Mouse (Mus musculus) spleen, adult 12 weeks (tissue): Measurements from ENCODE around the gene Atxn7l3.
"Not testable (repeated sequence)": the region's sequence is repeated elsewhere in the genome, so short reads cannot be mapped to it uniquely, and the experiment has no call there.

ENCODE experiments used
- DNase-seq: peaks from one replicate; pipeline ENCODE4 v3.0.0; 2022; ENCODE audit warnings: low spot score

Atxn7l3 gene

GRCm38 (mm10) chr11:102294887-102295597 lies 1.4 kb downstream of the Atxn7l3 start:
- DNase-seq, result no peak

GRCm38 (mm10) chr11:102294416-102294815 lies 2.0 kb downstream of the Atxn7l3 start:
- no peak for DNase-seq

GRCm38 (mm10) chr11:102293971-102294370 lies 2.5 kb downstream of the Atxn7l3 start:
- DNase-seq, result no peak

GRCm38 (mm10) chr11:102291051-102291535 lies 5.3 kb downstream of the Atxn7l3 start:
- DNase-seq, result no peak

GRCm38 (mm10) chr11:102290141-102290540 lies 6.3 kb downstream of the Atxn7l3 start:
- DNase-seq, result no peak

- no peak for DNase-seq
Measured at GRCm38 (mm10) chr11:102289511-102290100, 6.8 kb downstream of the Atxn7l3 start.

- DNase-seq, result no peak
Measured at GRCm38 (mm10) chr11:102288913-102289312, 7.5 kb downstream of the Atxn7l3 start.

- no peak for DNase-seq
Measured at GRCm38 (mm10) chr11:102288027-102288804, 8.2 kb downstream of the Atxn7l3 start.

- DNase-seq, result no peak
Measured at GRCm38 (mm10) chr11:102287485-102287884, 8.9 kb downstream of the Atxn7l3 start.

GRCm38 (mm10) chr11:102285095-102285834 lies 11.2 kb downstream of the Atxn7l3 start:
- no peak for DNase-seq

GRCm38 (mm10) chr11:102284501-102285094 lies 11.8 kb downstream of the Atxn7l3 start, which contains the start of gene Tmub2:
TSS of gene Tmub2 (plus strand) at chr11:102284931.
- peak; percentile 93 for DNase-seq

- no peak for DNase-seq
Measured at GRCm38 (mm10) chr11:102283922-102284321, 12.5 kb downstream of the Atxn7l3 start.

GRCm38 (mm10) chr11:102280267-102280666 lies 16.2 kb downstream of the Atxn7l3 start:
- not testable (repeated sequence) for DNase-seq

GRCm38 (mm10) chr11:102279595-102279994 lies 16.8 kb downstream of the Atxn7l3 start:
- DNase-seq, result no peak

- no peak for DNase-seq
Measured at GRCm38 (mm10) chr11:102277754-102278153, 18.7 kb downstream of the Atxn7l3 start.

GRCm38 (mm10) chr11:102276411-102276915 lies 20.0 kb downstream of the Atxn7l3 start:
- DNase-seq, result no peak

GRCm38 (mm10) chr11:102268520-102269244 lies 27.7 kb downstream of the Atxn7l3 start, which contains the start of gene Asb16:
TSS of gene Asb16 (plus strand) at chr11:102268743.
- no peak for DNase-seq

GRCm38 (mm10) chr11:102267480-102267879 lies 29.0 kb downstream of the Atxn7l3 start:
- DNase-seq, result no peak

- no peak for DNase-seq
Measured at GRCm38 (mm10) chr11:102266631-102267355, 29.6 kb downstream of the Atxn7l3 start.

- DNase-seq, result no peak
Measured at GRCm38 (mm10) chr11:102265816-102266215, 30.6 kb downstream of the Atxn7l3 start.
